Mouse (Mus musculus) hindbrain, embryonic 15.5 days (tissue): ENCODE measurements around the gene Nfkbie. TPM values are rescaled to one million over a fixed set of nuclear protein-coding genes. Genes with fewer than 3 reads are reported as not detected.

ENCODE experiments used
- ATAC-seq: fragments of 200-750 bp; cut with Nextera tagmentation; 2 replicates; pipeline ENCODE4 v1.8.0; 2017; ENCODE audit warnings: low read depth, moderate number of reproducible peaks, moderate TSS enrichment; ENCODE audit not compliant: low FRiP score
- H3K27ac ChIP-seq: fragments of 300-500 bp; sonication (generic); replicated peaks from 2 replicates; pipeline ENCODE4 v1.5.1; 2015; ENCODE audit warnings: mild to moderate bottlenecking, inconsistent platforms
- H3K27me3 ChIP-seq: fragments of 300-500 bp; sonication (generic); 2 replicates; pipeline ENCODE4 v1.6.1; 2015; ENCODE audit warnings: control low read depth, inconsistent platforms
- H3K36me3 ChIP-seq: fragments of 300-500 bp; sonication (generic); 2 replicates; pipeline ENCODE4 v1.6.1; 2015; ENCODE audit warnings: control low read depth, inconsistent platforms
- H3K4me1 ChIP-seq: fragments of 300-500 bp; sonication (generic); replicated peaks from 2 replicates; pipeline ENCODE4 v1.6.1; 2015; ENCODE audit warnings: control low read depth, inconsistent platforms
- H3K4me2 ChIP-seq: fragments of 300-500 bp; sonication (generic); 2 replicates; pipeline ENCODE4 v1.6.1; 2015; ENCODE audit warnings: moderate library complexity, mild to moderate bottlenecking, inconsistent platforms
- H3K4me3 ChIP-seq: fragments of 300-500 bp; sonication (generic); 2 replicates; pipeline ENCODE4 v1.5.1; 2015; ENCODE audit warnings: mild to moderate bottlenecking, inconsistent platforms
- H3K9ac ChIP-seq: fragments of 300-500 bp; sonication (generic); 2 replicates; pipeline ENCODE4 v1.6.1; 2015; ENCODE audit warnings: inconsistent platforms
- H3K9me3 ChIP-seq: fragments of 300-500 bp; sonication (generic); 2 replicates; pipeline ENCODE4 v1.6.1; 2016; ENCODE audit warnings: control low read depth, inconsistent platforms
- WGBS: fragments of 180-500 bp; shearing (Covaris S2); methylation state at CpG from one replicate; pipeline ENCODE4 v1.1.7; 2015; 5-methylcytosine and 5-hydroxymethylcytosine counted together
- polyA plus RNA-seq: library from polyadenylated mRNA; unstranded; fragments of >200 nt; fragmentation: Nextera tagmentation; extraction: Ambion mirVana; gene quantifications from 2 replicates; pipeline ENCODE4 v1.2.1, GENCODE M21; 2015

Gene Nfkbie
- polyA plus RNA-seq, 1 experiment from 2014 or later, result 6.4 TPM

- H3K27me3 ChIP-seq, result peaks cover 16% of the 10 kb centered on the region
- H3K4me2 ChIP-seq, result no peak overlapping the region
- no peak overlapping the region for H3K4me3 ChIP-seq
- peaks cover 66% of the 10 kb centered on the region for H3K4me1 ChIP-seq
- no peaks in the 10 kb centered on the region for H3K36me3 ChIP-seq
- H3K9ac ChIP-seq, result no peak overlapping the region
- peak overlapping the region; percentile 65 for H3K27ac ChIP-seq
- 23% methylated on average over 11 of the region's 11 CpGs for WGBS
- peak; percentile 55 for ATAC-seq
- H3K9me3 ChIP-seq, result no peaks in the 10 kb centered on the region
Observed at GRCm38 (mm10) chr17:45596631-45597396, 41.3 kb downstream of the Nfkbie start.

- Histone ChIP-seq H3K36me3 (no peaks in the 10 kb centered on the region), H3K27me3 (peaks cover 16% of the 10 kb centered on the region), H3K9me3 (no peaks in the 10 kb centered on the region), H3K9ac (no peak overlapping the region), H3K27ac (0 out of 2 replicates have a peak overlapping the region, but pooled peaks have one; percentile 1), H3K4me1 (peaks cover 57% of the 10 kb centered on the region), H3K4me3 (no peak overlapping the region), H3K4me2 (no peak overlapping the region)
- 47% methylated on average over 3 of the region's 3 CpGs for WGBS
- no peak for ATAC-seq
Observed at GRCm38 (mm10) chr17:45597787-45598186, 42.3 kb downstream of the Nfkbie start.

- H3K4me3 ChIP-seq, result no peak overlapping the region
- H3K4me2 ChIP-seq, result no peak overlapping the region
- H3K4me1 ChIP-seq, result peaks cover 54% of the 10 kb centered on the region
- no peak overlapping the region for H3K9ac ChIP-seq
- peaks cover 16% of the 10 kb centered on the region for H3K27me3 ChIP-seq
- H3K27ac ChIP-seq, result no peak overlapping the region
- H3K9me3 ChIP-seq, result no peaks in the 10 kb centered on the region
- 88% methylated on average over 2 of the region's 2 CpGs for WGBS
- H3K36me3 ChIP-seq, result no peaks in the 10 kb centered on the region
- no peak for ATAC-seq
Observed at GRCm38 (mm10) chr17:45598376-45598775, 42.9 kb downstream of the Nfkbie start.

GRCm38 (mm10) chr17:45598891-45599290, 43.4 kb downstream of the Nfkbie start:
- no peak for ATAC-seq
- H3K9ac ChIP-seq, result no peak overlapping the region
- H3K36me3 ChIP-seq, result no peaks in the 10 kb centered on the region
- no peak overlapping the region for H3K27ac ChIP-seq
- H3K4me3 ChIP-seq, result no peak overlapping the region
- WGBS, result 33% methylated on average over 3 of the region's 3 CpGs
- peaks cover 16% of the 10 kb centered on the region for H3K27me3 ChIP-seq
- peaks cover 49% of the 10 kb centered on the region for H3K4me1 ChIP-seq
- no peaks in the 10 kb centered on the region for H3K9me3 ChIP-seq
- H3K4me2 ChIP-seq, result peak overlapping the region; percentile 60

- H3K36me3 ChIP-seq, result no peaks in the 10 kb centered on the region
- 17% methylated on average over 32 of the region's 32 CpGs for WGBS
- H3K9me3 ChIP-seq, result no peaks in the 10 kb centered on the region
- peaks cover 42% of the 10 kb centered on the region for H3K4me1 ChIP-seq
- peaks cover 16% of the 10 kb centered on the region for H3K27me3 ChIP-seq
- ATAC-seq, result no peak
- no peak within 1 kb of the TSS for H3K27ac ChIP-seq
- H3K4me2 ChIP-seq, result peak within 1 kb of the TSS; percentile 60
- peak within 1 kb of the TSS; percentile 37 for H3K9ac ChIP-seq
- peak within 1 kb of the TSS; percentile 24 for H3K4me3 ChIP-seq
Observed at GRCm38 (mm10) chr17:45599446-45600242, 44.1 kb downstream of the Nfkbie start, which contains the start of gene Slc29a1. Slc29a1 (minus strand) TSS chr17:45599606.

GRCm38 (mm10) chr17:45600267-45600666, 44.8 kb downstream of the Nfkbie start:
- peaks cover 36% of the 10 kb centered on the region for H3K4me1 ChIP-seq
- ATAC-seq, result no peak
- no peak overlapping the region for H3K9ac ChIP-seq
- no peaks in the 10 kb centered on the region for H3K9me3 ChIP-seq
- no peak overlapping the region for H3K27ac ChIP-seq
- 63% methylated on average over 8 of the region's 8 CpGs for WGBS
- H3K36me3 ChIP-seq, result no peaks in the 10 kb centered on the region
- H3K4me2 ChIP-seq, result no peak overlapping the region
- peaks cover 16% of the 10 kb centered on the region for H3K27me3 ChIP-seq
- H3K4me3 ChIP-seq, result no peak overlapping the region

- Histone ChIP-seq H3K9ac (no peak overlapping the region), H3K9me3 (no peaks in the 10 kb centered on the region), H3K27ac (no peak overlapping the region), H3K4me3 (no peak overlapping the region), H3K27me3 (peaks cover 16% of the 10 kb centered on the region), H3K36me3 (no peaks in the 10 kb centered on the region), H3K4me1 (peaks cover 25% of the 10 kb centered on the region), H3K4me2 (no peak overlapping the region)
- 15% methylated on average over 22 of the region's 22 CpGs for WGBS
- no peak for ATAC-seq
Observed at GRCm38 (mm10) chr17:45601325-45601724, 45.8 kb downstream of the Nfkbie start.

GRCm38 (mm10) chr17:45601877-45602304, 46.4 kb downstream of the Nfkbie start, which contains the start of gene Mymx:
Mymx (minus strand) TSS chr17:45602102.
- H3K9ac ChIP-seq, result no peak within 1 kb of the TSS
- H3K9me3 ChIP-seq, result no peaks in the 10 kb centered on the region
- H3K27ac ChIP-seq, result no peak within 1 kb of the TSS
- peaks cover 16% of the 10 kb centered on the region for H3K27me3 ChIP-seq
- H3K36me3 ChIP-seq, result no peaks in the 10 kb centered on the region
- ATAC-seq, result no peak
- H3K4me2 ChIP-seq, result no peak within 1 kb of the TSS
- H3K4me1 ChIP-seq, result peaks cover 20% of the 10 kb centered on the region
- H3K4me3 ChIP-seq, result no peak within 1 kb of the TSS
- WGBS, result 34% methylated on average over 6 of the region's 6 CpGs

GRCm38 (mm10) chr17:45602984-45603383, 47.5 kb downstream of the Nfkbie start:
- no peak overlapping the region for H3K4me2 ChIP-seq
- WGBS, result 78% methylated on average over 3 of the region's 3 CpGs
- H3K9me3 ChIP-seq, result no peaks in the 10 kb centered on the region
- H3K4me3 ChIP-seq, result no peak overlapping the region
- H3K36me3 ChIP-seq, result no peaks in the 10 kb centered on the region
- no peak for ATAC-seq
- no peak overlapping the region for H3K9ac ChIP-seq
- H3K4me1 ChIP-seq, result peaks cover 16% of the 10 kb centered on the region
- no peak overlapping the region for H3K27ac ChIP-seq
- peaks cover 16% of the 10 kb centered on the region for H3K27me3 ChIP-seq

GRCm38 (mm10) chr17:45606992-45607879, 51.7 kb downstream of the Nfkbie start:
- no peaks in the 10 kb centered on the region for H3K36me3 ChIP-seq
- H3K4me1 ChIP-seq, result no peaks in the 10 kb centered on the region

GRCm38 (mm10) chr17:45608396-45608795, 52.9 kb downstream of the Nfkbie start:
- Histone ChIP-seq H3K27me3 (no peaks in the 10 kb centered on the region), H3K4me1 (no peaks in the 10 kb centered on the region), H3K27ac (no peak overlapping the region), H3K4me2 (no peak overlapping the region), H3K9ac (no peak overlapping the region), H3K4me3 (no peak overlapping the region), H3K36me3 (no peaks in the 10 kb centered on the region), H3K9me3 (no peaks in the 10 kb centered on the region)
- 90% methylated on average over 4 of the region's 4 CpGs for WGBS
- no peak for ATAC-seq

More at GRCm38 (mm10) chr17:45606992-45607879, 51.7 kb downstream of the Nfkbie start:
- H3K9ac ChIP-seq, result no peak overlapping the region
- no peaks in the 10 kb centered on the region for H3K27me3 ChIP-seq
- no peak overlapping the region for H3K4me3 ChIP-seq
- 77% methylated on average over 15 of the region's 15 CpGs for WGBS
- no peaks in the 10 kb centered on the region for H3K9me3 ChIP-seq
- no peak for ATAC-seq
- H3K27ac ChIP-seq, result no peak overlapping the region
- H3K4me2 ChIP-seq, result no peak overlapping the region
